Mouse (Mus musculus): ENCODE results near the gene Tenm2.

Gene Tenm2

GRCm38 (mm10) chr11:36221271-36221975 is 1014.3 kb downstream of the Tenm2 start:
- peak; percentile 86 for DNase-seq (ENCODE audit: extremely low spot score, low spot score)

- DNase-seq (ENCODE audit: extremely low spot score, low spot score), result peak; percentile 24
These were observed 1015.1 kb downstream of the Tenm2 start for GRCm38 (mm10) chr11:36220651-36221050.

DNA sequence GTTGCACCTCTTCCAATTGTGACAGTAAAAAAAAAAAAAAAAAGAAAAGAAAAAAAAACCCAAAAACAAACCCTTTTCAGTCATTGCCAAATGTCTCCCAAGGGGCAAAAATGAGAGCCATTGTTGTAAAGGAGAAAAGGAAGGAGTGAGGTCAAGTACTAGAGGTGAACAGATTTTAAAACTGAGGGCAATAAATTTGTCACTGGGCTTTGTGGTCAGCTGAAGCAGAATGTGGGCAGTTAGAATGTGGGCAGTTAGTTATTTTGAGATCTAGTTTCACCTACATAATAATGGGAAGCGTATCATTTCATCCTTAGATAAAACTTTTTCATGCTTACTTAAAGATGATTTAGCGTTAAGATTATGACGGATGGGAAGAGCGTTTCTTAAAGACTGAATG is 1016.2 kb downstream of the Tenm2 start:
- DNase-seq (ENCODE audit: extremely low spot score, low spot score), result no peak

- DNase-seq (ENCODE audit: extremely low spot score, low spot score), result no peak
These were observed 1021.2 kb downstream of the Tenm2 start for GRCm38 (mm10) chr11:36214589-36214988.

GRCm38 (mm10) chr11:36204381-36204780 is 1031.4 kb downstream of the Tenm2 start:
- no peak for DNase-seq (ENCODE audit: extremely low spot score, low spot score)

DNA sequence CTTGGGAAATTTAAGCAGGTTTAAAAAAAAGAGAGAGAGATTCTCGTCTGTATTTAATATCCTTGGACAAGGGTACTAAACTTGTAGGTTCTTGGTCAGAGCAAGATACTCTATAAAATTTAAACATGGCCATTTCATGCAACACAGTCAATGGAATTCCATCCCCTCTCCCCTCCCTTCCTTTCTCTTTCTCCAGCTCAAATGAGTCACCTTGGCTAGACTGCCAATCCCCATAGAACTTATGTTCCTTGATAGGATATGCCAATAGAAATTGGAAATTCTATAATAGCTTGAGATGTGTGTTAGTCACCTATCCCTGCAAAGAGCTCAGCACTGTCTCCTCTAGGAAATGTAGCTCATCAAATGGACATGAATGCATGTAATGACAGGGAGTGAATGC is 1031.9 kb downstream of the Tenm2 start:
- DNase-seq (ENCODE audit: extremely low spot score, low spot score), result no peak

DNA sequence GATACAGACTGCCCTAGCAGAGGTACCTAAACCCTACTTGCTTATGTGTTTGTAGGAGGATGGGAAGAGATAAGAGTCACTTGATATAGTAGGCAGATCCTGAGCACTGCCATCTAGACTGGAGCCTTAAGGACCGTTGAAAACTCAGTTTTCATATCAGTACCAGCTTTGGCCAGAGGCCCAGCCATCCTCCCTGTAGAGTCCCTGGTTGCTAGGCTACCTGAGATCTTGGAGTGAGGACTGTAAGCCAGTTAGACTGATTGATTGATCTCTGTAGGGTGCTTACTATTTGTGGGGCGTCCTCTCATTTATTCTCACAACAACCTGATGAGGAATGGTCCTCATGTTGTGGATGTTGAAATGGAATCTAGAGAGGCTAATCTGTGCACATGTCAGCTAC is 1041.4 kb downstream of the Tenm2 start:
- DNase-seq (ENCODE audit: extremely low spot score, low spot score), result no peak

DNA sequence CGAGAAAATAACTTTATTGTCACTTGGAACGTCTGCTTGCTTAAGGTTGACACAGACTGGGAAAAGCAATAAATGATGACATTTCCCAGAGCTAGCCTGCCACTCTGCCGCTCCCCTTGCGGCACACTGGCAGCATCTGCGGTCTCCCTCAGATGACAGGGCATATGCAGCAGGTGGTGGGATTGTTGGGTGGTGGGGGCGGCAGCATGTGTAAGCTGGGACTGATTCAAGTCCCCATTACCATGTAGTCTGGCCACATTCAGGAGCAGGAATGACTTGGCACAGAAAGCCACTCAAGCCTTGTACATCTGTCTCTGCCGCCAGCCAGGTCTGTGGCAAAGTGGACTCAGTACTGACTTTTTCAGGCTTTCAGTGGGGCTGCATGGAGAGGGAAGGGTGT is 1059.7 kb downstream of the Tenm2 start:
- DNase-seq (ENCODE audit: extremely low spot score, low spot score), result no peak

DNA sequence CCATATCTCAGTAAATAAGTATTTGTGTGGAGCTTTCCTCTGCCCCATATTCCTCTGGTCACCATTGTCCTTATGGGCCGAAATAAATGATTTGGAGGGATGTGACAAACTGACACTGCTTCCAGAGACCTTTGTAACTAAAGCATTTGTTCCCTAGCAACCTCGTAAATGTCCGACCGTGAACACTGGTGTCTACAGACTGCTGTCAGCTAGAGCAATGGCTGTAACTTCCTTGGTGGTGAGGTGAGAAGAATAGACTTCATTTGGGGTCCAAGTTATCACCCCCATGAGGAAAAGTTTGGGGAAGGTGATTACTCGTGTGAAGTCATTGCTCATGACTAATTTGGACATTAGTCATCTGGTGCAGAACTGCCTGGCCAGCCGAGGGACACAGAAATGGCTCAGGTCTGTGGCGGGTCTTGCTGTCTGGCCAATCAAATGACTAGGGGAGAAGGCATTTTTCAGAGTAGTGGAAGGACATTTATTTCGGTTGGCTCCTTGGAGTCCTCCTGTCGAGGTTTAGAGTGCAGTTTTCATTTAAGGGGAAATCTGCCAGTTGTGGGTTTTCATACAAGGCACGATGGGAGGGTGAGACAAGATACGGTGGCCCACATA is 1062.6 kb downstream of the Tenm2 start:
- DNase-seq (ENCODE audit: extremely low spot score, low spot score), result no peak

DNA sequence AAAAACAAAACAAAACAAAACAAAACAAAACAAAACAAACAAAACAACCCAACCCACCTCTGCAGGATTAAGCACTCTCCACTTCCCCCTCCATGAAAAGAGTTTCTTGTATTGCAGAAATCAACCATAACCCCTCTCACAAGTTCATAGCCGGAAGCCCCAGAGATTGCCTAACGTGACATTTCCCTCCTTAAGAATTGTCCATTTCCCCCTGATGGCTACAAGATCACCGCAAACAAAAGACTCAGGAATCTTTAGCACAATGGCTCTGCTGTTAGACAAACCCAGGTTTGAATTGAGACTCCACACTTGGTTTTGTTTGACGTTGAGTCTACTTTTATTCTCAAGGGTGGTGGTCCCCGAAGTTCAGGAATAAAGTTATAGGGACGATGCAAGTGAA is 1063.2 kb downstream of the Tenm2 start:
- DNase-seq (ENCODE audit: extremely low spot score, low spot score), result no peak

DNA sequence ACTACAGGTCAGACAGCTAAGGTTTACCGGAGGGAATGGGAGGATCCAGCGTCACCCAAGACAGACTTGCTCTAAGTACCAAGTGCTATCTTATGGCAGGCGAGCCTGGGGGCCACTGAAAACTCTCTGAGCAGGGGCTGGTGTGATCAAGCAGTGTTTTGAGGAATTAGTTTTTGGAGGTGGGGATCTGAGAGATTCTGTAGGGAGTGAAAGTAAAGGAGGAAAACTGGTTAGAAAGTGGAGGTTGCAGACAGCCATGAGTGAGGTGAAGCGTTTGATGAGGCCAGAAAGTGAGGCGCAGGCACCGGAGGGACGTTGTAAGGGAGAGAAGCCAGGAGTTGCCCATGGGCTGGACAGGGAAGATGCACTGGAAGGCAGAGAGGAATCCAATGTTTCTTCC is 1063.8 kb downstream of the Tenm2 start:
- DNase-seq (ENCODE audit: extremely low spot score, low spot score), result no peak

GRCm38 (mm10) chr11:36171221-36171620 is 1064.5 kb downstream of the Tenm2 start:
- no peak for DNase-seq (ENCODE audit: extremely low spot score, low spot score)

GRCm38 (mm10) chr11:36169738-36170137 is 1066.0 kb downstream of the Tenm2 start:
- no peak for DNase-seq (ENCODE audit: extremely low spot score, low spot score)

- no peak for DNase-seq (ENCODE audit: extremely low spot score, low spot score)
These were observed 1066.7 kb downstream of the Tenm2 start for GRCm38 (mm10) chr11:36168921-36169537.

GRCm38 (mm10) chr11:36167766-36168318 is 1067.9 kb downstream of the Tenm2 start:
- DNase-seq (ENCODE audit: extremely low spot score, low spot score), result no peak

DNA sequence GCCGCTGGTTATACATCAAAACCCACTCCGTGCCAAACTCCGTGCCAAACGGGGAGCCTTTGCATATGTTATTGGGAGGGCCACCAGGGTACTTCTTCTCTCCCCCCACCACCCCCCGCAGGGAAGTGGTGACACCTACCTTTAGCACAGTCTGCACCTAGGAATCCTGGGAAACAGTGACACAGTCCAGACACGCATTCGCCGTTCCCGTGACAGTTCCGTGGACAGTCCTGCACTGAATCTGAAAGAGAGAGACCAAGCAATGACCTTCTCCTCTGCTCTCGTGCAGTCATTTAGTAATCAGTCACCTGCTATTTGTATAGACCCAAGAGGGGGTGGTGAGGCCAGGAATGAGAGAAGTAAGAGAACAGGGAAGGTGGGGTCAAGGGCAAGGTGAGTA is 1072.2 kb downstream of the Tenm2 start:
- peak; percentile 8 for DNase-seq (ENCODE audit: extremely low spot score, low spot score)

GRCm38 (mm10) chr11:36161765-36162321 is 1073.9 kb downstream of the Tenm2 start:
- DNase-seq (ENCODE audit: extremely low spot score, low spot score), result peak; percentile 11

DNA sequence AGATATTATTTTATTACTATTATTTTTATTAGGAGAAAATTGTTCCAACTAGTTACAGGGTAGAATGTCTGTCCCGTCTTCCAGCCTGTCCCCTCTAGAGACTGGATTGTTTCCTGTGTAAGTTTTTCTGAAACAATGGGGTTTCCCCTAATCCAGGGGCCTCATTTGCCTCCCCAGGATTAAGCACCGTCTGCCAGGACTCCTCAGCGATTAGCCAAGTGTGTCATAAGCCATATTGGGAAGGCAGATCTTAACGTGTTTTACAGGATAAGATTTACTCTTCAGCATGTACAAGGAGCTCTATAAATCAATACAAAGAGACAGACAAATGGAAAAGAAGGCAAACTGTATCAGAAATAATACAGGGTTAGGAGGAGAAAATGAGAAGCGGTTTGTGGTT is 1082.3 kb downstream of the Tenm2 start:
- no peak for DNase-seq (ENCODE audit: extremely low spot score, low spot score)

DNA sequence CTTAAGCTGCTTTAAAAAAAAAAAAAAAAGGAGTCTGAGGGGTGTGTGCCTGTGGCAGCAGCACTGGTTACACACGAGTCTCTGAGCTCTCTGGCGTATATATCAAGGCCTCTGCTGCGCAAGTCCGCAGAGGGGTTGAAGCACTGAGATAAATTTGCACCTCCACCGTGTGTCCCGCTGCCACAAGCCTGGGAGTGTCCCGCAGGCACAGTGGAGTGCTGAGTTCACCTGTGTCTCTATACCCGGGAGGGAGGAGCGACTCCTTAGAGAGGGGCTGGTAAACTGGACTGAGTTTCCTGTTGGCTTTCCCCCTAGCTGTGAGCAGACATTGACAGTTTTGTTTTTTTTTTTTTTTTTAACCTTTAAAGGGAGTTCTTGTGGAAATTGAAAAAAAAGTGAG is 1082.8 kb downstream of the Tenm2 start:
- DNase-seq (ENCODE audit: extremely low spot score, low spot score), result peak; percentile 26

- DNase-seq (ENCODE audit: extremely low spot score, low spot score), result peak; percentile 23
These were observed 1083.5 kb downstream of the Tenm2 start for GRCm38 (mm10) chr11:36152226-36152625.

GRCm38 (mm10) chr11:36149092-36149491 is 1086.7 kb downstream of the Tenm2 start:
- DNase-seq (ENCODE audit: extremely low spot score, low spot score), result no peak

- no peak for DNase-seq (ENCODE audit: extremely low spot score, low spot score)
These were observed 1090.7 kb downstream of the Tenm2 start for GRCm38 (mm10) chr11:36145057-36145456.
